Mouse (Mus musculus) lung, adult 2 months (tissue): ENCODE results near the gene Rgs9. TPM values are rescaled to one million over a fixed set of nuclear protein-coding genes. Genes with fewer than 3 reads are reported as not detected.
"Not testable (repeated sequence)": the region's sequence is repeated elsewhere in the genome, so short reads cannot be mapped to it uniquely, and the experiment has no call there.

ENCODE experiments used
- DNase-seq: peaks from one replicate; pipeline ENCODE4 v3.0.0; 2022
- H3K4me1 ChIP-seq: fragments of 200-500 bp; 2 replicates; pipeline ENCODE4 v1.6.1; 2011; ENCODE audit warnings: low read length; ENCODE audit not compliant: control insufficient read depth, insufficient read depth
- H3K4me3 ChIP-seq: fragments of 200-500 bp; replicated peaks from 2 replicates; pipeline ENCODE3; 2011; ENCODE audit warnings: low read depth, mild to moderate bottlenecking, control low read depth, low read length; ENCODE audit errors: extremely low read depth
- CTCF ChIP-seq: fragments of 200-500 bp; IDR thresholded peaks from 2 replicates; pipeline ENCODE4 v1.5.1; 2011; ENCODE audit warnings: mild to moderate bottlenecking, low read length, control low read depth; ENCODE audit not compliant: insufficient read depth
- POLR2A ChIP-seq: fragments of 200-500 bp; IDR thresholded peaks from 2 replicates; pipeline ENCODE4 v1.6.1; 2011; ENCODE audit warnings: low read depth, mild to moderate bottlenecking, control low read depth, low read length, borderline replicate concordance; ENCODE audit errors: extremely low read depth
- WGBS: fragments of 180-500 bp; shearing (Covaris S2); methylation state at CpG from one replicate; pipeline ENCODE4 v1.1.7; 2018; 5-methylcytosine and 5-hydroxymethylcytosine counted together
- polyA plus RNA-seq: library from polyadenylated mRNA; depleted of rRNA; stranded (reverse); fragments of >200 nt; gene quantifications from 2 replicates; pipeline ENCODE4 v1.2.3, GENCODE M21; 2012

Gene Rgs9
- polyA plus RNA-seq, 1 experiment: 11.5 TPM

DNA sequence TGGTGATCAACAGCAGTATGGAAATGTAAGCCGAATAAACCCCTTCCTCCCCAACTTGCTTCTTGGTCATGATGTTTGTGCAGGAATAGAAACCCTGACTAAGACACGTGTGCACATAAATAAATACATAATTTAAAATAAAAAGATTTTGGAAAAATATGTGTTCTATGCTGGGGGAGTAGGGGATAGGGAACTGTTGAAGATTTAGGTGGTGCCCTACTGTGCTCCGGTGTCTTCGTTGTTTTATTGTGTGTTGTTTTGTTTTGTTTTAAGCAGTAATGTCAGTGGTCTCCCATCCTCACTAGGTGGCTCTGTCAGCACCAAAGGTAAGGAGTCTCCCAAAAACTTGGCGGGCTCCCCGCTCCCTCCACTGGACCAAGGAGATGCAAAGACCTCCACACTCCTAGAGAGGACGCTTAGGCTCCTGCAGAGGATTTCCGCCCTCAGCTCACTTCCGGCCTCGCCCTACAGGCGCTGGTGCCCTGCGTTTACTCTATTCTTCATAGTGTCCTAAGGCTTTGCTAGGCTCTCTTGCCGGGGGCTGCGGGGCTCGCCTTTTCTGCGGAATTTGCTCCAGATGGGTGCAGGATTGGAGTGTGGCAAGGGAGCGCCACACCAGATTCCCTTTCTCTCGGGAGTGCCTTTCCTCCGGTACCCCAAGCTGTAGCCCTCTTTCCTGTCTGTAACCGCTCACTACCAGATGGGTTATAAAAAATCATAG lies 14.1 kb upstream of the Rgs9 start:
- WGBS: 10% methylated on average over 20 of the region's 20 CpGs
- peak; percentile 71 for DNase-seq
- H3K4me3 ChIP-seq: peak overlapping the region; percentile 85
- TF ChIP-seq CTCF (no peak), POLR2A (peak; percentile 93; the same call in 1 of the 2 replicates)
- no peaks in the 10 kb centered on the region for H3K4me1 ChIP-seq

DNA sequence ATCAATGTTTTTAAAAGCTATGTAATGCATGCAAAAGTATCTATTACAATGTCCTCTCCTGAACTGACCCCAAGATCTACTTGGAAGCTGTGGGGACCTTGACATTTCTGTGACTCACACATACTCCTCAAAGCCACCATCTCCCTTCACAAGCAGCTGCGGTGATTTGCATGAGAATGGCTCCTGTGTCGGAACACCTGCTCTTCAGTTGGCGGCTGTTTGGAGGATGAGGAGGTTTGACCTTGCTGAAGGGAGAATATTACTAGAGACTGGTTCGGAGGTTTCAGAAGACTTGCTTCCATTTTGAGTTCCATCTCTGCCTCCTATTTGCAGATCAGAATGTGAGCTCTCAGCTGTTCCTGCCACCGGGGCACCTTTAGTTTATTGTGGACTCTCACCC lies 7.8 kb upstream of the Rgs9 start:
- Histone ChIP-seq H3K4me3 (no peak overlapping the region), H3K4me1 (no peaks in the 10 kb centered on the region)
- WGBS: 88% methylated on average over 5 of the region's 5 CpGs
- no peak for DNase-seq
- TF ChIP-seq POLR2A (no peak), CTCF (no peak)

GRCm38 (mm10) chr11:109302338-109302737 lies 4.4 kb upstream of the Rgs9 start:
- TF ChIP-seq CTCF: no peak
- TF ChIP-seq POLR2A: no peak
- Histone ChIP-seq H3K4me1 (no peaks in the 10 kb centered on the region), H3K4me3 (no peak overlapping the region)
- peak; percentile 25 for DNase-seq
- 17% methylated on average over 4 of the region's 4 CpGs for WGBS

DNA sequence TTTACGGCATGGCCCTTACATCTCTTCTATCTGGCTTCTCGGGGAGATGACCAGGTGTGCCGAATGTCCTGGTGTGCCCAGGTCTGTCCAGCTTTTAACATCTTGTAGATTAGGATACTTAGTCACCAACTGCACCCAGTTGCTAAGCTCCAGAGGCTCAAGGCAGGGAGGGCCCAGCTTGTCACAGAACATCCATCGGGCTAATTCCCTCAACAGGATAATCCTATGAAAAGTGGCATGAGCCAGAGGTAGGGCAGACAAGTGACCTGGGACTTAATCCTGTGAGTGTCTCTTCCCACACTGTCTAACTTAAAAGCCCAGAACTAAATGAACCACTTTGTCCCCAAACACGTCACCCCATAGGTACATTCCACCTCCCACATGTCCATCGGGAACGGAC lies 898 bp downstream of the Rgs9 start:
- no peak overlapping the region for H3K4me3 ChIP-seq
- DNase-seq: no peak
- no peaks in the 10 kb centered on the region for H3K4me1 ChIP-seq
- 82% methylated on average over 7 of the region's 7 CpGs for WGBS
- TF ChIP-seq CTCF (no peak), POLR2A (no peak)

DNA sequence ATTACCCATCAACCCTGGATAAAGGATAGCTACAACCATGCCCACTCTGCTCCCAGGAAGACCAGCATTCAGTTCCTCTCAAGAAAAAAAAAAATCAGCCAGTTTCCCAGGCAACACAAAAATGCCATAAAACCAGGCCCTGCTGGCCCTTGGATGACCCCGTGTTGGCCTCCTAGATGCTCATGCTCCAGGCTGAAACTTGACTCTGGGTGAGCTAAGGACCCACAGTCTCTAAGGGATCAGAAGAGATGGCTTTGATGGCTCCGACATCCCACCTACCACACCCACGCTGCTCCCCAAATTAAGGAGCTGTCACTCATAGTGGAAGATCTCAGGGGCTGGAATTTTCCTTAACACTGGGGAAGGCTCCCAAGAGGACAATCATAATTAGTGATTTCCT lies 5.9 kb downstream of the Rgs9 start:
- 68% methylated on average over 3 of the region's 3 CpGs for WGBS
- 0 out of 2 replicates have a peak, but pooled peaks cover 5% of the 10 kb centered on the region for H3K4me1 ChIP-seq
- no peak overlapping the region for H3K4me3 ChIP-seq
- TF ChIP-seq CTCF (no peak), POLR2A (no peak)
- no peak for DNase-seq

DNA sequence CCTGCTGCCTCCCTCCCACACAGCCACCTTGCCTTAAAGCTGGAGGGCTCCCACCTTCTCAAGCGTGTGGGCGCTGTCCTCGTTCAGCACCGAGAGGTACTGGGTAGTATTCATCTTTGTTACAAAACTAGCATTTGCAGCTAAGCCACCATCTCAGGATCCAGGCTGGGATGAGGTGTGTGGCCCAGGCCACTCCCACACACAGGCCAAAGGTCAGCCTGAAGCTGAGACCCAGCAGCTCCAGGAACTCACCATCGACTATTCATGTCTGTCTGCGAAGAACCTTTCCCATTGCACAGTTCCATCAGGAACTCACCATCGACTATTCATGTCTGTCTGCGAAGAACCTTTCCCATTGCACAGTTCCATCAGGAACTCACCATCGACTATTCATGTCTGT lies 8.6 kb downstream of the Rgs9 start:
- not testable (repeated sequence) for H3K4me3 ChIP-seq, H3K4me1 ChIP-seq, DNase-seq
- 92% methylated on average over 9 of the region's 9 CpGs for WGBS

DNA sequence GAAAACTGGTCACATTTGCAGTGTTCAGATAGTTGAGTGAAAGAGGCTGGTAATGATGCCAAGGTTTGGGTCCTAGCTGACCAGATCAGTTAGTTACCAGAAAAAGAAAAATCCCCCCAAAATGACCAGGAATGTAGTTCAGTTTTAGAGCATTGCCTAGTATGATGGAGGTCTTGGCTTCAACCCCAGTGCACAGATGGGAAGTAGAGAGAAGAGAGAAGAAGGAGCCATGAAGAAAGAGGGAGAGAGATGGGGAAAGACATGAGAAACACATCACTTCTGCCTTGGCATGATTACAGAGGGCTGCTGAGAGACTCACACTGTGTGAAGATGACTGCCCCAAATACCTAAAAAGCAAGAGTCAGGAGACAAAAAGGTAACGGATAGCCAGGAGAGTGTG lies 13.1 kb downstream of the Rgs9 start:
- no peak for TF ChIP-seq CTCF
- no peak for TF ChIP-seq POLR2A
- WGBS: 83% methylated on average over 1 of the region's 1 CpGs
- Histone ChIP-seq H3K4me3 (no peak overlapping the region), H3K4me1 (0 out of 2 replicates have a peak, but pooled peaks cover 5% of the 10 kb centered on the region)
- no peak for DNase-seq

GRCm38 (mm10) chr11:109278186-109278585 lies 19.7 kb downstream of the Rgs9 start:
- TF ChIP-seq POLR2A (no peak), CTCF (no peak)
- Histone ChIP-seq H3K4me1 (no peaks in the 10 kb centered on the region), H3K4me3 (no peak overlapping the region)
- 77% methylated on average over 7 of the region's 7 CpGs for WGBS
- no peak for DNase-seq

- WGBS: 86% methylated on average over 9 of the region's 9 CpGs
- H3K4me1 ChIP-seq: no peaks in the 10 kb centered on the region; the same call in 1 of the 2 replicates
- H3K4me3 ChIP-seq: no peak overlapping the region
- no peak for TF ChIP-seq CTCF
- no peak for TF ChIP-seq POLR2A
- no peak for DNase-seq
These were observed 26.5 kb downstream of the Rgs9 start for GRCm38 (mm10) chr11:109271399-109271798.

- Histone ChIP-seq H3K4me1 (peaks cover 2% of the 10 kb centered on the region; the same call in 1 of the 2 replicates), H3K4me3 (no peak overlapping the region)
- DNase-seq: no peak
- TF ChIP-seq POLR2A (no peak), CTCF (no peak)
- WGBS: 63% methylated on average over 8 of the region's 8 CpGs
These were observed 27.6 kb downstream of the Rgs9 start for GRCm38 (mm10) chr11:109270366-109270765.

DNA sequence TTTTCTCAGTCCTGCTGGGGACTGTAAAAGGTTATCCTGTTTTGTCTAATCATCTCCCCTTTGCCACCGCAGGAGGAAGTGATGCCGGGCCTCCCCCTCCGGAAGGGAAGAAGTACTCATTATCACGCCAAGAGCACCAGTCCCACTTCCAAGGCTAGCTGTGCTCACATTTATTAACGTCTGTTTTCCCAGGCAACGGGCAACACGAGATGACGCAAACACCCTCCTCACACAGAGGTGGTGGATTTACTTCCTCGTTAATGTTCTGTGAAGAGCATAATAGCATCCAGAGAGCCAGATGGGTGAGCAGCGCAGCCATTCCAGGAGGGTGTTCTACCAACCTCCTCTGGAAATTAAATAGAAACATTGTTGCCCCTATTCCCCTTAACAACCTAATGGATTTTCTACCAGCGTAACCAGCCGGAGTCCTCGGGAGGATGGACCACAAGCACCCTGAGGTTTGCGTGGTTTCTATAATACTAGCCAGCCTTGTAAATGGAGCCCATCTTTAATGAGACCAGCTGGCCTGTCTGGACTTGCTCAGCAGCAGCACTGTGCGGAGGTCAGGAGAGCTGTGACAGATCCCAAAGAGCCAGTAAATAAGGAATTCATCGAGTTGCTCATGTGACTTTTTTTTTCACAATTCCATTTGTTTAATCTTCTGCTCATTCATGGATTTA lies 28.1 kb downstream of the Rgs9 start:
- whole genome bisulfite sequencing: 45% methylated on average over 16 of the region's 16 CpGs
- DNase-seq: no peak
- H3K4me3 ChIP-seq: no peak overlapping the region
- TF ChIP-seq CTCF: no peak
- no peak for TF ChIP-seq POLR2A
- peaks cover 2% of the 10 kb centered on the region; the same call in 1 of the 2 replicates for H3K4me1 ChIP-seq
